Mouse (Mus musculus) layer of hippocampus, postnatal 10 days (tissue): ENCODE data around the gene Echdc3. TPM values are rescaled to one million over a fixed set of nuclear protein-coding genes. Genes with fewer than 3 reads are reported as not detected.

Experiments used
- DNase-seq, 2 experiments: peaks; one replicate each; pipeline ENCODE4 v3.0.0; 2021; ENCODE audit warnings: low spot score in 2 of 2
- total RNA-seq, 2 experiments: library from RNA; stranded (reverse); gene quantifications; 2 replicates each; pipeline ENCODE4 v1.2.3; 2021

The Echdc3 gene
- total RNA-seq, 2 experiments from 2014 or later: 0.87 to 1.4 TPM

GRCm38 (mm10) chr2:6168560-6168959 lies 44.3 kb downstream of the Echdc3 start:
- no peak for DNase-seq

- peak; percentile 85 to 87 for DNase-seq
Observed at GRCm38 (mm10) chr2:6167843-6168558, 44.8 kb downstream of the Echdc3 start.

GRCm38 (mm10) chr2:6165771-6166170 lies 47.1 kb downstream of the Echdc3 start:
- no peak for DNase-seq

- DNase-seq: no peak
Observed at GRCm38 (mm10) chr2:6164606-6165290, 48.1 kb downstream of the Echdc3 start.

- DNase-seq: no peak
Observed at GRCm38 (mm10) chr2:6162366-6163040, 50.3 kb downstream of the Echdc3 start.

- no peak for DNase-seq
Observed at GRCm38 (mm10) chr2:6159735-6160134, 53.1 kb downstream of the Echdc3 start.

GRCm38 (mm10) chr2:6159219-6159618 lies 53.6 kb downstream of the Echdc3 start:
- DNase-seq: no peak

GRCm38 (mm10) chr2:6157635-6158034 lies 55.2 kb downstream of the Echdc3 start:
- no peak for DNase-seq

GRCm38 (mm10) chr2:6157208-6157607 lies 55.6 kb downstream of the Echdc3 start:
- no peak for DNase-seq

- no peak for DNase-seq
Observed at GRCm38 (mm10) chr2:6149801-6150200, 63.0 kb downstream of the Echdc3 start.

- DNase-seq: no peak
Observed at GRCm38 (mm10) chr2:6146901-6147300, 65.9 kb downstream of the Echdc3 start.

GRCm38 (mm10) chr2:6146257-6146656 lies 66.6 kb downstream of the Echdc3 start:
- no peak for DNase-seq

GRCm38 (mm10) chr2:6145611-6146010 lies 67.2 kb downstream of the Echdc3 start:
- no peak for DNase-seq

- DNase-seq: peak; percentile 29 to 47
Observed at GRCm38 (mm10) chr2:6142915-6143654, 69.7 kb downstream of the Echdc3 start.

- DNase-seq: no peak
Observed at GRCm38 (mm10) chr2:6140572-6141161, 72.2 kb downstream of the Echdc3 start.

Other genes starting within 250 kb of the Echdc3 start
- gene Proser2, start 82.8 kb downstream of the Echdc3 start, total RNA-seq: 1 to 10 TPM; 2.2 to 3.2 TPM
- gene Usp6nl, start 109.6 kb upstream of the Echdc3 start, total RNA-seq: 10 to 100 TPM; 28.3 to 29.1 TPM